Mouse (Mus musculus) duodenum, adult 2 months (tissue): ENCODE measurements around the gene Tnni3k. TPM values are rescaled to one million over a fixed set of nuclear protein-coding genes. Genes with fewer than 3 reads are reported as not detected.

ENCODE experiments used
- polyA plus RNA-seq: library from polyadenylated mRNA; depleted of rRNA; stranded (reverse); fragments of >200 nt; gene quantifications from 2 replicates; pipeline ENCODE4 v1.2.3, GENCODE M21; 2012; ENCODE audit warnings: low replicate concordance; rRNA removed

Tnni3k gene
- 0.12 TPM in 1 of 2 replicates, not detected in the other for polyA plus RNA-seq

GRCm38 (mm10) chr3:155055231-155055916 is at the start of gene Tnni3k:
Gene Tnni3k, minus strand, starts transcription at chr3:155055407.

GRCm38 (mm10) chr3:155093116-155093956 is 38.1 kb upstream of the Tnni3k start, which contains the start of the genes Fpgt and Lrriq3:
Gene Fpgt, minus strand, starts transcription at chr3:155093403.
Gene Lrriq3, plus strand, starts transcription at chr3:155093434.

Other genes starting within 250 kb of the Tnni3k start
- 2.1 and 2.6 TPM in 2 replicates for gene Fpgt, start 38.0 kb upstream of the Tnni3k start, polyA plus RNA-seq
- 0.05 TPM in 1 of 2 replicates, not detected in the other for gene Lrriq3, start 38.0 kb upstream of the Tnni3k start, polyA plus RNA-seq